Mouse (Mus musculus) midbrain, embryonic 12.5 days (tissue): ENCODE measurements at regions not wholly inside any gene's neighbourhood (a gene's known extent, or its start where the extent isn't known, plus 50 kb on each side); places are given as distances from the start of the nearest gene placed in this dataset.
A peak's percentile ranks its signal among the peaks of the same experiment; 100 is the strongest.

ENCODE experiments used
- ATAC-seq: fragments of 200-750 bp; cut with Nextera tagmentation; 2 replicates; pipeline ENCODE4 v1.8.0; 2017; ENCODE audit warnings: low read depth, moderate TSS enrichment, moderate library complexity; ENCODE audit not compliant: low FRiP score
- H3K27ac ChIP-seq: fragments of 300-500 bp; sonication (generic); replicated peaks from 2 replicates; pipeline ENCODE4 v1.5.1; 2016; ENCODE audit warnings: mild to moderate bottlenecking
- H3K27me3 ChIP-seq: fragments of 300-500 bp; sonication (generic); 2 replicates; pipeline ENCODE4 v1.6.1; 2016; ENCODE audit warnings: mild to moderate bottlenecking
- H3K36me3 ChIP-seq: fragments of 300-500 bp; sonication (generic); 2 replicates; pipeline ENCODE4 v1.6.1; 2016
- H3K4me1 ChIP-seq: fragments of 300-500 bp; sonication (generic); 2 replicates; pipeline ENCODE4 v1.6.1; 2016
- H3K4me2 ChIP-seq: fragments of 300-500 bp; sonication (generic); replicated peaks from 2 replicates; pipeline ENCODE4 v1.6.1; 2016; ENCODE audit warnings: mild to moderate bottlenecking, moderate library complexity
- H3K4me3 ChIP-seq: fragments of 300-500 bp; sonication (generic); 2 replicates; pipeline ENCODE4 v1.5.1; 2016; ENCODE audit warnings: mild to moderate bottlenecking
- H3K9ac ChIP-seq: fragments of 300-500 bp; sonication (generic); replicated peaks from 2 replicates; pipeline ENCODE4 v1.6.1; 2016; ENCODE audit warnings: mild to moderate bottlenecking, moderate library complexity
- H3K9me3 ChIP-seq: fragments of 300-500 bp; sonication (generic); 2 replicates; pipeline ENCODE4 v1.6.1; 2016; ENCODE audit warnings: mild to moderate bottlenecking
- WGBS: fragments of 180-500 bp; shearing (Covaris S2); methylation state at CpG from one replicate; pipeline ENCODE4 v1.1.7; 2016; 5-methylcytosine and 5-hydroxymethylcytosine counted together

DNA sequence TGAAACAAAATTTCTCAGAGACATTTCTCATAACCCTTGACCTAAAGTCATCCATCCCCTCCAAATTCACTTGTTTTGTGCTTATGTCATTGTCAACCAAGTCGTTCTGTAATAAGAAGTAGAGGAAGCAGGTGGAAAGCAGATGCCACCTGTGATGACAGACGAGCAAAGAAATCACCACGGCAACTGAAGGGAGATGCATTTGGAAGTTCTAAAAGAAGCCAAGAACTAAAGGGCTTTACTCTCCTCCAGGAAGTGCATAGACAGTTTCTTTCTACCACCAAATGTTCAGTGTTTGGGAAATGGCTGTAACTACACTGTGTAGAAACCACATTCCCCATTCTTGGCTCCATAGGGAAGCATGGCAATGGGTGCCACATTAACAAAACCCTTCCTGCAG lies 317.4 kb downstream of the Gm10184 start:
- no peak overlapping the region for H3K4me2 ChIP-seq
- H3K4me3 ChIP-seq = no peak overlapping the region
- H3K4me1 ChIP-seq = no peaks in the 10 kb centered on the region
- H3K9me3 ChIP-seq = no peaks in the 10 kb centered on the region
- no peaks in the 10 kb centered on the region for H3K36me3 ChIP-seq
- WGBS = 78% methylated on average over 3 of the region's 3 CpGs
- H3K27ac ChIP-seq = no peak overlapping the region
- H3K27me3 ChIP-seq = no peaks in the 10 kb centered on the region
- H3K9ac ChIP-seq = no peak overlapping the region
- no peak for ATAC-seq

- Histone ChIP-seq H3K4me1 (no peaks in the 10 kb centered on the region), H3K36me3 (no peaks in the 10 kb centered on the region), H3K9ac (no peak overlapping the region), H3K9me3 (no peaks in the 10 kb centered on the region), H3K4me3 (no peak overlapping the region), H3K27ac (no peak overlapping the region), H3K27me3 (no peaks in the 10 kb centered on the region), H3K4me2 (no peak overlapping the region)
- ATAC-seq = peak; percentile 66
Measured at GRCm38 (mm10) chr17:89559506-89559905, 350.7 kb downstream of the Gm10184 start.

- Histone ChIP-seq H3K27ac (no peak overlapping the region), H3K9me3 (no peaks in the 10 kb centered on the region), H3K4me1 (no peaks in the 10 kb centered on the region), H3K4me2 (no peak overlapping the region), H3K27me3 (no peaks in the 10 kb centered on the region), H3K36me3 (no peaks in the 10 kb centered on the region), H3K4me3 (no peak overlapping the region), H3K9ac (no peak overlapping the region)
- 73% methylated on average over 1 of the region's 1 CpGs for WGBS
- 0 out of 2 replicates have a peak, but pooled peaks have one; percentile 21 for ATAC-seq
Measured at GRCm38 (mm10) chr17:89554754-89555153, 354.3 kb upstream of the Fshr start.

- no peak for ATAC-seq
- WGBS = 73% methylated on average over 3 of the region's 3 CpGs
- Histone ChIP-seq H3K4me2 (no peak overlapping the region), H3K4me3 (no peak overlapping the region), H3K27ac (no peak overlapping the region), H3K36me3 (no peaks in the 10 kb centered on the region), H3K4me1 (no peaks in the 10 kb centered on the region), H3K9ac (no peak overlapping the region), H3K9me3 (no peaks in the 10 kb centered on the region), H3K27me3 (no peaks in the 10 kb centered on the region)
Measured at GRCm38 (mm10) chr17:89553597-89553996, 353.1 kb upstream of the Fshr start.

DNA sequence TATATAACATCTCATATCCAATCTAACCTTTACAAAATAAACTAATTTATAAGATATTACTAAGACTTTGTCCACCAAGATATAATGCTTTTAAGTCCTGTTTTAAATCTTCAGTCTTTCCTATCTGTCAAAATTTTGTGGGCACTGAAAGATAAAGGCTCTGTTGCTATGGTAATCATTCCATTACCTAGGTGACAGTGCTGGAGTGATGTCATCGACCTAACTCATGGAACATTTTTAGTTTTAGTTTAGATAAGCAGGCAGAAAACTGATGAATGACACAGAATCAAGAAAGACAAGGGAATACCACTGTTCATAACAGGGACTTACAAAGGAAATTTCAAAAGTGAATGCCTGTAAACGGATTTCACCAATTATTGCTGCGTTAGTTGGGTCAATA lies 350.3 kb upstream of the Fshr start:
- H3K27me3 ChIP-seq = no peaks in the 10 kb centered on the region
- no peak for ATAC-seq
- H3K4me3 ChIP-seq = no peak overlapping the region
- H3K9me3 ChIP-seq = no peaks in the 10 kb centered on the region
- no peak overlapping the region for H3K27ac ChIP-seq
- H3K4me1 ChIP-seq = no peaks in the 10 kb centered on the region
- H3K9ac ChIP-seq = no peak overlapping the region
- 84% methylated on average over 3 of the region's 3 CpGs for WGBS
- H3K4me2 ChIP-seq = no peak overlapping the region
- H3K36me3 ChIP-seq = no peaks in the 10 kb centered on the region

DNA sequence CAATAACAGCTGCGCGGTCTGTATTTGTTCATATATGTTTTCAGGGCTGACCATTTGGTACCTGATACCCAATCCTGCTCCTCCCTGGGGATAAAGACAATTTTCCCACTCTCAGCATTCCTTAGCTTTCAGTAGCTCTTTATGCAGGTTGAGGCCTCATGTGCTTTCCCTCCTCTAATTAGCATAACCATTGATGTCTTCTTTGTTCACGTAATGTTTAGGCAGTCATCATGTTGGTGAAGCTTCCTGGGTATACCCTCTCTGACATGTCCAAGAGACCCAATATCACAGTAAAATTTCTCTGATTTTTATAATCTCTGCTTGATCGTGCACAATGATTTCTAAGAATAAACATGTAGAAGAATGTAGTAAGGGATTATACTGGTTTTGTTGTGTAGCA lies 321.4 kb upstream of the Fshr start:
- Histone ChIP-seq H3K36me3 (no peaks in the 10 kb centered on the region), H3K4me3 (no peak overlapping the region), H3K27ac (no peak overlapping the region), H3K9me3 (no peaks in the 10 kb centered on the region), H3K9ac (no peak overlapping the region), H3K27me3 (no peaks in the 10 kb centered on the region), H3K4me1 (0 out of 2 replicates have a peak, but pooled peaks cover 2% of the 10 kb centered on the region), H3K4me2 (no peak overlapping the region)
- peak; percentile 52 for ATAC-seq
- WGBS = 68% methylated on average over 4 of the region's 4 CpGs

- Histone ChIP-seq H3K27ac (no peak overlapping the region), H3K36me3 (no peaks in the 10 kb centered on the region), H3K4me1 (0 out of 2 replicates have a peak, but pooled peaks cover 2% of the 10 kb centered on the region), H3K9ac (no peak overlapping the region), H3K4me3 (no peak overlapping the region), H3K9me3 (no peaks in the 10 kb centered on the region), H3K4me2 (no peak overlapping the region), H3K27me3 (no peaks in the 10 kb centered on the region)
- ATAC-seq = no peak
- WGBS = 78% methylated on average over 2 of the region's 2 CpGs
Measured at GRCm38 (mm10) chr17:89519413-89519812, 318.9 kb upstream of the Fshr start.

DNA sequence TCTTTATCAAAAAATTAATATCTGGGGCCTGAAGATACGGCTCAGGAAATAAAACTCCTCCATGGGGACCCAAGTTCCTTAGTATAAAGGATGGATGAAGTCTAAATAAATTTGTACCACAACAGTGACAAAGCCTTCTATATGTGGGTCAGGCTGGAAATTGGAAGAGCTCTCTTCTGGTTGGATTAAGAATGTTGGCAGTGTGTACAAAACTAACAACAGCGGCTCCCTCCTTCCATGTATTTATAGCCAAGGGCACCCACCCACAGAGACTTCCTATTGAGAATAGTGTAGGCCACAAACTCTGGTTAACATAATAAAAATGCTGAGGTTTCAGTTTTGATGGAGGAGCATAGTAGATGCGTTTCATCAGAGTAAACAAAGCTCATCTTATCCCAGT lies 304.8 kb upstream of the Fshr start:
- WGBS = 86% methylated on average over 3 of the region's 3 CpGs
- ATAC-seq = no peak
- Histone ChIP-seq H3K4me1 (no peaks in the 10 kb centered on the region), H3K36me3 (no peaks in the 10 kb centered on the region), H3K27me3 (no peaks in the 10 kb centered on the region), H3K9me3 (no peaks in the 10 kb centered on the region), H3K27ac (no peak overlapping the region), H3K4me3 (no peak overlapping the region), H3K9ac (no peak overlapping the region), H3K4me2 (no peak overlapping the region)

GRCm38 (mm10) chr17:89493547-89493946 lies 293.1 kb upstream of the Fshr start:
- 64% methylated on average over 2 of the region's 2 CpGs for WGBS
- no peaks in the 10 kb centered on the region for H3K9me3 ChIP-seq
- no peaks in the 10 kb centered on the region for H3K4me1 ChIP-seq
- H3K4me2 ChIP-seq = no peak overlapping the region
- no peaks in the 10 kb centered on the region for H3K27me3 ChIP-seq
- peak; percentile 54; the same call in 1 of the 2 replicates for ATAC-seq
- no peaks in the 10 kb centered on the region for H3K36me3 ChIP-seq
- no peak overlapping the region for H3K4me3 ChIP-seq
- no peak overlapping the region for H3K27ac ChIP-seq
- no peak overlapping the region for H3K9ac ChIP-seq

- no peak for ATAC-seq
- no peaks in the 10 kb centered on the region for H3K36me3 ChIP-seq
- no peak overlapping the region for H3K4me3 ChIP-seq
- H3K4me1 ChIP-seq = no peaks in the 10 kb centered on the region
- H3K9ac ChIP-seq = no peak overlapping the region
- no peaks in the 10 kb centered on the region for H3K9me3 ChIP-seq
- H3K27ac ChIP-seq = no peak overlapping the region
- H3K27me3 ChIP-seq = no peaks in the 10 kb centered on the region
- 97% methylated on average over 1 of the region's 1 CpGs for WGBS
- no peak overlapping the region for H3K4me2 ChIP-seq
Measured at GRCm38 (mm10) chr17:89466486-89466885, 266.0 kb upstream of the Fshr start.

DNA sequence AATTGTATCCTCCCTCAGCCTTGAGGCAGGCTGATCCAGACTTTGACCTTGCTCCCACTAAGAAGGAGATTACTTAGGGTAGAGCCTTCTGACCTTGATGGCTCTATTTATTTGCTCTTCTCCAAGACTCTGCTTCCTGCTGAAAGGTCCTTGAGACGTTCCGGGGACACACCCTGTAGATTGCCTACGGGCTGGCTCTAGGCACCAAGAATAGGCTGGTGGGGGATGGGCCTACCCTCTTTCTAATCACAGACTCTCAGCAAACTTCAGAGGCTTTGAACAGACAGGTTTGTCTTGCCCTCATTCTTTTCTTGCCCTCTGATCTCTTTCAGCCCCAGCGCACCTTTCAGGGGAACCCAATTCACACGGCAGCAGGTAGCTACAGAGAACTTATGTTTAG lies 265.4 kb upstream of the Fshr start:
- no peaks in the 10 kb centered on the region for H3K4me1 ChIP-seq
- no peak for ATAC-seq
- no peaks in the 10 kb centered on the region for H3K36me3 ChIP-seq
- no peak overlapping the region for H3K27ac ChIP-seq
- no peaks in the 10 kb centered on the region for H3K9me3 ChIP-seq
- 77% methylated on average over 5 of the region's 5 CpGs for WGBS
- no peak overlapping the region for H3K9ac ChIP-seq
- H3K4me3 ChIP-seq = no peak overlapping the region
- no peaks in the 10 kb centered on the region for H3K27me3 ChIP-seq
- no peak overlapping the region for H3K4me2 ChIP-seq

DNA sequence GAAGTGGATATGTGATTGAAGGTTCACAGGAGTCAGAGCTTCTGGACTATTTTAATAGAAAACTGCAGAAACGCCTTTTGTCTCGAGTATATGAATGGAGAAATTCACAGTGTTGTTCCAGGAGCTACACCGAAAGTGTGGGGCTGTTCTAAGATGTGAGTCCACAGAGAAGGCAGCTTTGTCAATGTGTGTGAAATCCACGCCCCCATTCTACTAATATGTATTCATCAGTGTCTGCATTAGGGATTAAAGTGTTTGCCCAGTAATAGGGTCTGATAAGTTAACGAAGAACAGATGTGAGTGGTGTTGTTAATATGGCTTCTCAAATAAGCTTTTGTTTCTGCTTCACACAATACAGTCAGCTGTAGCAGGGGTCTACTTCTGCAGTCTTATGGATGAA lies 260.0 kb upstream of the Fshr start:
- H3K27ac ChIP-seq = no peak overlapping the region
- no peak overlapping the region for H3K9ac ChIP-seq
- H3K4me1 ChIP-seq = no peaks in the 10 kb centered on the region
- ATAC-seq = no peak
- H3K36me3 ChIP-seq = no peaks in the 10 kb centered on the region
- H3K9me3 ChIP-seq = no peaks in the 10 kb centered on the region
- H3K4me2 ChIP-seq = no peak overlapping the region
- 69% methylated on average over 5 of the region's 5 CpGs for WGBS
- no peak overlapping the region for H3K4me3 ChIP-seq
- no peaks in the 10 kb centered on the region for H3K27me3 ChIP-seq

DNA sequence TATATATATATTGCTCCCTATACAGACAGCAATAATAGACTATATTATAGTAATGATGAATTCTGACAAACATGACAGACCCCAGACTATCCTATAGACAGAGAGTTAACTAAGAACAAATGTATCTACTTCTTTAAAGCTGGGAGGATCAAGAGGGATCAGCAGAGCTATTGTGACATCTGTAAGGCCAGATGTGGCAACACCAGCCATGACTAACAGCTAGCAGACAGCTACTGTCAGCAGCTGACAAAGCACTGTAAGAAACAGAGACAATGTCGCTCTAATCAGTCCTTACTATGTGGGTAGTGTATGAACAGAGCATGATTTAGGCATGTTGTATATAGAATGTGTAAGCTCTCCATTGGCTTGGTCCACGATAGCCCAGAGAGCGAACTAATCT lies 253.8 kb upstream of the Fshr start:
- no peaks in the 10 kb centered on the region for H3K27me3 ChIP-seq
- H3K27ac ChIP-seq = no peak overlapping the region
- H3K9ac ChIP-seq = no peak overlapping the region
- no peak overlapping the region for H3K4me3 ChIP-seq
- no peaks in the 10 kb centered on the region for H3K36me3 ChIP-seq
- WGBS = 90% methylated on average over 3 of the region's 3 CpGs
- no peaks in the 10 kb centered on the region for H3K4me1 ChIP-seq
- no peaks in the 10 kb centered on the region for H3K9me3 ChIP-seq
- no peak for ATAC-seq
- H3K4me2 ChIP-seq = no peak overlapping the region
